Mouse (Mus musculus) CH12.LX (cell line): ENCODE measurements around the gene Aspdh. TPM values are rescaled to one million over a fixed set of nuclear protein-coding genes. Genes with fewer than 3 reads are reported as not detected.

Source experiments
- DNase-seq: peaks from one replicate; pipeline ENCODE4 v3.0.0-alpha.2; 2013; ENCODE audit errors: extremely low read depth
- H3K27ac ChIP-seq: 2 replicates; pipeline ENCODE4 v1.5.1; 2012; ENCODE audit warnings: low read depth, mild to moderate bottlenecking, control low read depth, moderate library complexity; ENCODE audit not compliant: insufficient read depth
- H3K27me3 ChIP-seq: replicated peaks from 2 replicates; pipeline ENCODE3; 2012; ENCODE audit warnings: inconsistent platforms
- H3K36me3 ChIP-seq, 2 experiments: replicated peaks in 1 of 2; 2 replicates each; pipeline versions ENCODE3 to v1.6.1; 2012; ENCODE audit warnings: inconsistent platforms in 1 of 2, low read length in 1 of 2, mild to moderate bottlenecking in 1 of 2, mixed read lengths in 1 of 2, moderate library complexity in 1 of 2; ENCODE audit not compliant: control insufficient read depth in 1 of 2, insufficient read depth in 1 of 2
- H3K4me1 ChIP-seq, 2 experiments: 2 replicates each; pipeline ENCODE4 v1.6.1; 2012; ENCODE audit warnings: inconsistent platforms in 1 of 2, moderate library complexity in 1 of 2; ENCODE audit not compliant: insufficient read depth in 2 of 2, control insufficient read depth in 1 of 2
- H3K4me2 ChIP-seq: 2 replicates; pipeline ENCODE4 v1.6.1; 2012; ENCODE audit warnings: low read depth, mild to moderate bottlenecking, control low read depth; ENCODE audit not compliant: poor library complexity, insufficient read depth, severe bottlenecking
- H3K4me3 ChIP-seq, 3 experiments: fragments of 150-350 bp in 1 of 3; sonication (generic) in 1 of 3; replicated peaks in 1 of 3; 2 replicates each; pipeline versions ENCODE3 to v1.5.1; 2011 to 2012; ENCODE audit warnings: low read depth in 2 of 3, low read length in 2 of 3, mild to moderate bottlenecking in 2 of 3, moderate library complexity in 2 of 3, control low read depth in 1 of 3, improper control_type of control experiment in 1 of 3, inconsistent platforms in 1 of 3, mixed read lengths in 1 of 3; ENCODE audit not compliant: poor library complexity in 1 of 3
- H3K79me2 ChIP-seq: replicated peaks from 2 replicates; pipeline ENCODE4 v1.6.1; 2012; ENCODE audit warnings: mild to moderate bottlenecking, moderate library complexity; ENCODE audit not compliant: control insufficient read depth, poor library complexity, insufficient read depth, severe bottlenecking; ENCODE audit errors: extremely low read depth
- H3K9ac ChIP-seq: 2 replicates; pipeline ENCODE4 v1.6.1; 2012; ENCODE audit warnings: low read depth, mild to moderate bottlenecking, control low read depth, moderate library complexity; ENCODE audit not compliant: insufficient read depth
- H3K9me3 ChIP-seq: replicated peaks from 2 replicates; pipeline ENCODE3; 2012; ENCODE audit warnings: low read length, inconsistent platforms, mixed read lengths
- CHD1 ChIP-seq: IDR thresholded peaks from 2 replicates; pipeline ENCODE4 v1.6.1; 2012; ENCODE audit warnings: low read depth, low read length, improper control_type of control experiment, inconsistent platforms
- CHD2 ChIP-seq: IDR thresholded peaks from 2 replicates; pipeline ENCODE4 v1.6.1; 2011; ENCODE audit warnings: low read length, improper control_type of control experiment
- CTCF ChIP-seq, 2 experiments: IDR thresholded peaks in 1 of 2; conservative IDR thresholded peaks in 1 of 2; 2 replicates each; pipeline ENCODE4 v1.5.1; 2011 to 2012; ENCODE audit warnings: low read depth in 2 of 2, low read length in 2 of 2, improper control_type of control experiment in 1 of 2, inconsistent platforms in 1 of 2, mild to moderate bottlenecking in 1 of 2, moderate library complexity in 1 of 2
- E2F4 ChIP-seq: IDR thresholded peaks from 2 replicates; pipeline ENCODE4 v1.6.1; 2011; ENCODE audit warnings: low read depth, low read length, improper control_type of control experiment; ENCODE audit not compliant: insufficient replicate concordance
- ELF1 ChIP-seq: IDR thresholded peaks from 2 replicates; pipeline ENCODE4 v1.6.1; 2014; ENCODE audit warnings: low read depth, mild to moderate bottlenecking, inconsistent platforms, low read length, improper control_type of control experiment
- ETS1 ChIP-seq: conservative IDR thresholded peaks from 2 replicates; pipeline ENCODE4 v1.6.1; 2012; ENCODE audit warnings: low read depth, mild to moderate bottlenecking, inconsistent platforms, low read length, improper control_type of control experiment, moderate library complexity
- JUN ChIP-seq: IDR thresholded peaks from 2 replicates; pipeline ENCODE4 v1.6.1; 2011; ENCODE audit warnings: low read depth, mild to moderate bottlenecking, low read length, improper control_type of control experiment, moderate library complexity; ENCODE audit not compliant: insufficient read depth
- JUND ChIP-seq: conservative IDR thresholded peaks from 2 replicates; pipeline ENCODE4 v1.6.1; 2011; ENCODE audit warnings: low read depth, low read length, improper control_type of control experiment
- MAFK ChIP-seq: IDR thresholded peaks from 2 replicates; pipeline ENCODE4 v1.6.1; 2011; ENCODE audit warnings: low read length, improper control_type of control experiment; ENCODE audit not compliant: insufficient replicate concordance
- MAX ChIP-seq: IDR thresholded peaks from 2 replicates; pipeline ENCODE4 v1.6.1; 2011; ENCODE audit warnings: low read length, improper control_type of control experiment
- MEF2A ChIP-seq: IDR thresholded peaks from 2 replicates; pipeline ENCODE4 v1.6.1; 2014; ENCODE audit warnings: low read depth, mild to moderate bottlenecking, inconsistent platforms, low read length, improper control_type of control experiment, borderline replicate concordance
- MYC ChIP-seq: IDR thresholded peaks from 2 replicates; pipeline ENCODE4 v1.6.1; 2011; ENCODE audit warnings: low read depth, mild to moderate bottlenecking, improper control_type of control experiment, low read length
- NRF1 ChIP-seq: IDR thresholded peaks from 2 replicates; pipeline ENCODE4 v1.6.1; 2014; ENCODE audit warnings: low read depth, mild to moderate bottlenecking, inconsistent platforms, low read length, improper control_type of control experiment, moderate library complexity
- RCOR1 ChIP-seq: conservative IDR thresholded peaks from 2 replicates; pipeline ENCODE4 v1.6.1; 2012; ENCODE audit warnings: low read depth, mild to moderate bottlenecking, inconsistent platforms, low read length, improper control_type of control experiment
- SMC3 ChIP-seq: IDR thresholded peaks from 2 replicates; pipeline ENCODE4 v1.6.1; 2011; ENCODE audit warnings: low read depth, low read length, improper control_type of control experiment
- USF2 ChIP-seq: conservative IDR thresholded peaks from 2 replicates; pipeline ENCODE4 v1.6.1; 2011; ENCODE audit warnings: low read depth, low read length, improper control_type of control experiment
- ZKSCAN1 ChIP-seq: IDR thresholded peaks from 2 replicates; pipeline ENCODE4 v1.6.1; 2012; ENCODE audit warnings: low read depth, inconsistent platforms, low read length, improper control_type of control experiment, borderline replicate concordance
- ZMIZ1 ChIP-seq: IDR thresholded peaks from 2 replicates; pipeline ENCODE4 v1.6.1; 2012; ENCODE audit warnings: low read depth, mild to moderate bottlenecking, inconsistent platforms, low read length, improper control_type of control experiment
- ZNF384 ChIP-seq: IDR thresholded peaks from 2 replicates; pipeline ENCODE4 v1.6.1; 2012; ENCODE audit warnings: low read depth, low read length, improper control_type of control experiment, inconsistent platforms
- dilution Hi-C: fragments of 300-500 bp; cut with MboI; formaldehyde crosslinking; loops from 2 replicates; pipeline ENCODE4 v1.14.3; 2020; ENCODE audit warnings: low sequenced_read_pairs; ENCODE audit not compliant: extremely low pct_unique_long_range_greater_than_20kb, extremely low pct_ligation_motif_present
- in situ Hi-C: fragments of 300-500 bp; cut with MboI; formaldehyde crosslinking; loops from 3 replicates; pipeline ENCODE4 v1.14.3; 2019; ENCODE audit warnings: low sequenced_read_pairs, low pct_ligation_motif_present, low pct_unique_long_range_greater_than_20kb, mixed read lengths
- polyA plus RNA-seq: library from polyadenylated mRNA; unstranded; fragments of >175 nt; gene quantifications from 2 replicates; pipeline ENCODE4 v1.2.1, GENCODE M21; 2012; ENCODE audit warnings: low read depth; ENCODE audit not compliant: insufficient read length
- total RNA-seq, 2 experiments: library from RNA; depleted of rRNA; stranded (reverse); fragments of 300-350 nt in 1 of 2; fragments of >200 nt in 1 of 2; gene quantifications; 2 replicates each; pipeline ENCODE4 v1.2.3; 2012 to 2014

Gene Aspdh
- total and polyA plus RNA-seq, 3 experiments: not detected

DNA sequence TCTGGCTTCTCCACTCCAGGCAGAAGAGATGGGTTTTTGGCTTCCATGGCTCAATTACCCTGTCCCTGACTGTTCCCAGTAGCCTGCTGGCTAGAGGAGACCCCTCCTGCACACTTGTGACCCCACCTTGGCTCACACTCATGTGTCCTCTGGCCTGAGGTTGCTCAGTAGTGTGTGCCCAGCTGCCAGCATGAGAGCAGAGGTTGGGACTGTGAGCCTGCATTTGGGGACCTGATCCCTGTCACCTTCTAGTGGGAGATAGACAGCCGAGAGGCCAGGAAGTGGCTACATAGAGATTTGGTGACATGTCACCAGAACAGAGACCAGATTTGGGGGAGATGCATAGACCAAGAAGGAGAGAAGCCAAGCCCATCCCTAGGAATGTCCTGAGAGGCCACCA lies 28.0 kb upstream of the Aspdh start:
- no peak for DNase-seq
- H3K79me2 ChIP-seq: no peaks in the 10 kb centered on the region
- TF ChIP-seq SMC3 (no peak), ETS1 (no peak), ELF1 (no peak), CHD1 (no peak), MYC (no peak)
- H3K4me2 ChIP-seq: no peak overlapping the region
- no peak overlapping the region for H3K9ac ChIP-seq
- no peak overlapping the region for H3K27ac ChIP-seq
- in situ Hi-C loops (no loop called here), dilution Hi-C loops (no loop called here)
- H3K4me3 ChIP-seq: no peak overlapping the region
- H3K4me1 ChIP-seq: peaks cover 4 to 27% of the 10 kb centered on the region in 2 experiments
- no peaks in the 10 kb centered on the region for H3K9me3 ChIP-seq
- no peaks in the 10 kb centered on the region for H3K36me3 ChIP-seq
- peaks cover 72% of the 10 kb centered on the region for H3K27me3 ChIP-seq

DNA sequence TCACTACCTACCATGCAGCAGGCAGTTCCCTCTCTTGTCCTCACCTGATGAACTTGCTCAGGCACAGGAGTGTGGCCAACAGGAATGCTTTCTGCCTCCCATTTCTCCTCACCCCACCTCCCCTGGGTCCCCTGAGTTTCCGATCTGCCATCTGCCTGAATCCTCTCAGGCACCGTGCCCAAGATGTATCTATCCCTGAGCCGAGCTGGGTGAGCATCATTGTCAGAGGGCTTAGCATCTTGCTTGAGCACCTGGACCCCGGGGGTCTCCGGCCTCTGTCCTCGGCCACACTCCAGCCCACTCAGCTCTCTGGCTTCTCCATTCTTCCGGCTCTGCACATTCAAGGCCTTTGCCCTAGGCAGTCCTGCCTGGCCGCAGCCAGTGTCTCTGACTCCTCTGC lies 27.3 kb upstream of the Aspdh start:
- H3K36me3 ChIP-seq: no peaks in the 10 kb centered on the region
- DNase-seq: no peak
- peaks cover 4 to 27% of the 10 kb centered on the region in 2 experiments for H3K4me1 ChIP-seq
- H3K27ac ChIP-seq: no peak overlapping the region
- H3K4me3 ChIP-seq: no peak overlapping the region
- H3K79me2 ChIP-seq: no peaks in the 10 kb centered on the region
- in situ Hi-C loops: no loop called here
- no peak for TF ChIP-seq MAX
- TF ChIP-seq E2F4: no peak
- no peak for TF ChIP-seq ELF1
- no peak for TF ChIP-seq CTCF (conservative IDR thresholded peaks at IDR 0.05 in 1 of 2, IDR thresholded peaks at IDR 0.05 in 1 of 2; ENCODE audit: low read depth in 2 of 2, low read length in 2 of 2)
- TF ChIP-seq CHD2: no peak
- TF ChIP-seq MAFK: no peak
- no peak for TF ChIP-seq USF2
- TF ChIP-seq JUND: no peak
- no peak for TF ChIP-seq NRF1
- TF ChIP-seq MEF2A: no peak
- no peak for TF ChIP-seq ZKSCAN1
- TF ChIP-seq ZNF384: no peak
- TF ChIP-seq ZMIZ1: no peak
- no peak for TF ChIP-seq RCOR1
- TF ChIP-seq JUN: no peak
- no peak overlapping the region for H3K4me2 ChIP-seq
- dilution Hi-C loops: no loop called here
- no peaks in the 10 kb centered on the region for H3K9me3 ChIP-seq
- peaks cover 75% of the 10 kb centered on the region for H3K27me3 ChIP-seq
- H3K9ac ChIP-seq: no peak overlapping the region
